Mouse (Mus musculus) liver, embryonic 14.5 days (tissue): ENCODE measurements around the gene Elmo2. TPM values are rescaled to one million over a fixed set of nuclear protein-coding genes. Genes with fewer than 3 reads are reported as not detected.
A peak's percentile ranks its signal among the peaks of the same experiment; 100 is the strongest.

Source experiments
- ATAC-seq: fragments of 200-750 bp; cut with Nextera tagmentation; 2 replicates; pipeline ENCODE4 v1.8.0; 2017; ENCODE audit warnings: moderate number of reproducible peaks, mild to moderate bottlenecking, moderate library complexity; ENCODE audit not compliant: insufficient read depth
- DNase-seq, 3 experiments: peaks; one replicate each; pipeline ENCODE4 v3.0.0-alpha.2; 2012 to 2013; ENCODE audit warnings: low read depth in 3 of 3, low spot score in 3 of 3
- H3K27ac ChIP-seq: fragments of 300-500 bp; sonication (generic); 2 replicates; pipeline ENCODE4 v1.5.1; 2014; ENCODE audit warnings: moderate library complexity, mild to moderate bottlenecking, control low read depth, inconsistent platforms
- H3K27me3 ChIP-seq: fragments of 300-500 bp; sonication (generic); 2 replicates; pipeline ENCODE4 v1.6.1; 2014; ENCODE audit warnings: mild to moderate bottlenecking, low read length, moderate library complexity; ENCODE audit not compliant: control insufficient read depth, insufficient read depth
- H3K36me3 ChIP-seq: fragments of 300-500 bp; sonication (generic); replicated peaks from 2 replicates; pipeline ENCODE4 v1.6.1; 2014; ENCODE audit warnings: low read depth; ENCODE audit not compliant: control insufficient read depth, insufficient read depth
- H3K4me1 ChIP-seq, 2 experiments: fragments of 200-500 bp in 1 of 2; fragments of 300-500 bp in 1 of 2; sonication (generic) in 1 of 2; replicated peaks; 2 replicates each; pipeline ENCODE4 v1.6.1; 2012 to 2014; ENCODE audit warnings: antibody characterized with exemption in 1 of 2, inconsistent platforms in 1 of 2, low read length in 1 of 2; ENCODE audit not compliant: control insufficient read depth in 2 of 2, insufficient read depth in 2 of 2
- H3K4me2 ChIP-seq: fragments of 300-500 bp; sonication (generic); 2 replicates; pipeline ENCODE4 v1.6.1; 2014; ENCODE audit warnings: low read depth, mild to moderate bottlenecking, control low read depth, moderate library complexity
- H3K4me3 ChIP-seq, 2 experiments: fragments of 200-500 bp in 1 of 2; fragments of 300-500 bp in 1 of 2; sonication (generic) in 1 of 2; 2 replicates each; pipeline ENCODE4 v1.5.1; 2012 to 2014; ENCODE audit warnings: low read depth in 2 of 2, low read length in 2 of 2, mild to moderate bottlenecking in 2 of 2, control low read depth in 1 of 2, inconsistent platforms in 1 of 2, moderate library complexity in 1 of 2; ENCODE audit not compliant: insufficient read depth in 1 of 2
- H3K9ac ChIP-seq: fragments of 300-500 bp; sonication (generic); replicated peaks from 2 replicates; pipeline ENCODE4 v1.6.1; 2014; ENCODE audit warnings: mild to moderate bottlenecking, control low read depth, moderate library complexity
- H3K9me3 ChIP-seq: fragments of 300-500 bp; sonication (generic); 2 replicates; pipeline ENCODE4 v1.6.1; 2016; ENCODE audit warnings: low read length, mixed read lengths; ENCODE audit not compliant: control insufficient read depth
- CTCF ChIP-seq: IDR thresholded peaks from 2 replicates; pipeline ENCODE4 v1.5.1; 2016; ENCODE audit warnings: antibody characterized with exemption, low read depth, control low read depth
- EP300 ChIP-seq: IDR thresholded peaks from 2 replicates; pipeline ENCODE4 v1.6.1; 2016; ENCODE audit warnings: antibody characterized with exemption, low read depth
- WGBS: fragments of 180-500 bp; shearing (Covaris S2); extraction: QIAGEN DNeasy Blood & Tissue Kit; methylation state at CpG from one replicate; pipeline ENCODE4 v1.1.7; 2014; ENCODE audit not compliant: insufficient replicate concordance; 5-methylcytosine and 5-hydroxymethylcytosine counted together
- polyA plus RNA-seq, 2 experiments: library from polyadenylated mRNA; depleted of rRNA in 1 of 2; stranded (reverse) in 1 of 2; unstranded in 1 of 2; fragments of >200 nt; fragmentation: Nextera tagmentation in 1 of 2; extraction: Ambion mirVana in 1 of 2; gene quantifications; 2 replicates each; pipeline versions ENCODE4 v1.2.1 to v1.2.3; 2012 to 2014

The Elmo2 gene
- polyA plus RNA-seq, 2 experiments, result 10.2 to 13.1 TPM

GRCm38 (mm10) chr2:165368496-165368895 is 42.2 kb upstream of the Elmo2 start, which contains the start of gene Zfp663:
Gene Zfp663, minus strand, starts transcription at chr2:165368729.
- Histone ChIP-seq H3K9me3 (no peaks in the 10 kb centered on the region), H3K4me2 (peak within 1 kb of the TSS; percentile 32), H3K27me3 (peaks cover 5% of the 10 kb centered on the region), H3K4me3 (no peak within 1 kb of the TSS), H3K4me1 (0 out of 4 replicates have a peak, but pooled peaks cover 0 to 6% of the 10 kb centered on the region in 2 experiments), H3K9ac (no peak within 1 kb of the TSS), H3K36me3 (no peaks in the 10 kb centered on the region), H3K27ac (no peak within 1 kb of the TSS)
- no peak for DNase-seq
- no peak for ATAC-seq
- no peak for TF ChIP-seq CTCF
- 4% methylated on average over 27 of the region's 27 CpGs for WGBS

GRCm38 (mm10) chr2:165367868-165368439 is 41.7 kb upstream of the Elmo2 start:
- Histone ChIP-seq H3K4me3 (no peak overlapping the region), H3K36me3 (no peaks in the 10 kb centered on the region), H3K9ac (no peak overlapping the region), H3K27ac (no peak overlapping the region), H3K4me1 (0 out of 4 replicates have a peak, but pooled peaks cover 0 to 6% of the 10 kb centered on the region in 2 experiments), H3K9me3 (no peaks in the 10 kb centered on the region), H3K4me2 (peak overlapping the region; percentile 32), H3K27me3 (peaks cover 5% of the 10 kb centered on the region)
- TF ChIP-seq EP300 (no peak), CTCF (no peak)
- WGBS, result 4% methylated on average over 13 of the region's 13 CpGs
- DNase-seq (no peak), ATAC-seq (no peak)

DNA sequence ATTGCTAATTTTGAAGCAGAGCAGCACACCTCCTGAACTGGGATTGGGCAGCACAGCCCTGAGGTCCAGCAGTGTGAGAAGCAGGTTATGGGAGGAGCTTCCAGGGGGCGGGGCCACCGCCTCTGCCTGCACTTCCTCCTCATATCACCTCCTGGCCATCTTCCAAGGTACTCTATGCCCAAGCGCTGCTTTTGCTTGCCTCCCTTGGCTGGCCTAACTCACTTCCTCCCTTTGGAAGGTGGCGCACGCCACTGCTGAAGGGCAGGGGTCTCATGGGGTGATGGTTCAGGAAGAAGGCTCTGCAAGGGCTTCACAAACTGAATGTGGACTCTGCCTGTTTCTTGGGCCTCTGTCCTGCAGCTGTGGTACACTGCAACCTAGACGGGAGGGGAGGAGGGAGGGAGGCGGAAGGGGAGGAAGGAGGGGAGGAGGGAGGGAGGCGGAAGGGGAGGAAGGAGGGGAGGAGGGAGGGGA is 40.8 kb upstream of the Elmo2 start:
- H3K4me3 ChIP-seq, result no peak overlapping the region
- 5% methylated on average over 6 of the region's 8 CpGs for WGBS
- H3K27me3 ChIP-seq, result peaks cover 5% of the 10 kb centered on the region
- ATAC-seq (peak; percentile 39; the same call in 1 of the 2 replicates), DNase-seq (peak in 1 of 3 experiments; percentile 17)
- TF ChIP-seq CTCF (no peak), EP300 (no peak)
- no peak overlapping the region for H3K27ac ChIP-seq
- 0 out of 4 replicates have a peak, but pooled peaks cover 0 to 6% of the 10 kb centered on the region in 2 experiments for H3K4me1 ChIP-seq
- H3K4me2 ChIP-seq, result no peak overlapping the region
- H3K9ac ChIP-seq, result no peak overlapping the region
- H3K9me3 ChIP-seq, result no peaks in the 10 kb centered on the region
- H3K36me3 ChIP-seq, result no peaks in the 10 kb centered on the region

- no peaks in the 10 kb centered on the region for H3K9me3 ChIP-seq
- H3K36me3 ChIP-seq, result no peaks in the 10 kb centered on the region
- H3K4me1 ChIP-seq, result 0 out of 4 replicates have a peak, but pooled peaks cover 0 to 6% of the 10 kb centered on the region in 2 experiments
- peak; percentile 85 for TF ChIP-seq CTCF
- TF ChIP-seq EP300, result no peak
- DNase-seq (no peak), ATAC-seq (no peak)
- H3K4me2 ChIP-seq, result no peak overlapping the region
- no peak overlapping the region for H3K27ac ChIP-seq
- H3K9ac ChIP-seq, result no peak overlapping the region
- 9% methylated on average over 21 of the region's 21 CpGs for WGBS
- no peak overlapping the region for H3K4me3 ChIP-seq
- H3K27me3 ChIP-seq, result peaks cover 5% of the 10 kb centered on the region
Observed at GRCm38 (mm10) chr2:165364334-165365091, 38.2 kb upstream of the Elmo2 start.

DNA sequence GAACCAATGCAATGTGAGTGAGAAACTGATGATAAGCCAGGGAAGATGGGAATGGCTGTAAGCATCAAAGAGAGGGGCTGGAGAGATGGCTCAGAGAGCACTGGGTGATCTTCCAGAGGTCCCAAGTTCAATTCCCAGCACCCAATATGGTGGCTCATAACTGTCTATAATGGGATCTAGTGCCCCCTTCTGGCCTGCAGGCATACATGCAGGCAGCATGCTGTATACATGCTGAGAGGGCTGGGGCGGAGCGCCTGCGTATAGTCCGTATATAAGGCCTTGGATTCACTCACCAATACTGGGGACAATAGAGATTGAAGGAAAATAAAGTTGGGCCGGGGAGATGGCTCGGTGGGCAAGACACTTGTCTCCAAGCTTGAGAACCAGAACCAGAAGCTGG is 37.0 kb upstream of the Elmo2 start:
- TF ChIP-seq EP300, result no peak
- TF ChIP-seq CTCF, result peak; percentile 40; the same call in 1 of the 2 replicates
- ATAC-seq, result no peak
- Histone ChIP-seq H3K36me3 (no peaks in the 10 kb centered on the region), H3K4me1 (0 out of 4 replicates have a peak, but pooled peaks cover 0 to 6% of the 10 kb centered on the region in 2 experiments), H3K4me3 (no peak overlapping the region), H3K9ac (no peak overlapping the region), H3K4me2 (no peak overlapping the region), H3K27me3 (peaks cover under 1% of the 10 kb centered on the region), H3K27ac (no peak overlapping the region), H3K9me3 (no peaks in the 10 kb centered on the region)
- DNase-seq, result no peak
- 77% methylated on average over 6 of the region's 6 CpGs for WGBS
